Mouse (Mus musculus) liver (tissue): ENCODE measurements around the gene Bub1b.
"Not testable (repeated sequence)": the region's sequence is repeated elsewhere in the genome, so short reads cannot be mapped to it uniquely, and the experiment has no call there.

Source experiments
- DNase-seq: peaks from one replicate; pipeline ENCODE4 v3.0.0-alpha.2; 2020; ENCODE audit warnings: mixed read lengths

Bub1b gene

DNA sequence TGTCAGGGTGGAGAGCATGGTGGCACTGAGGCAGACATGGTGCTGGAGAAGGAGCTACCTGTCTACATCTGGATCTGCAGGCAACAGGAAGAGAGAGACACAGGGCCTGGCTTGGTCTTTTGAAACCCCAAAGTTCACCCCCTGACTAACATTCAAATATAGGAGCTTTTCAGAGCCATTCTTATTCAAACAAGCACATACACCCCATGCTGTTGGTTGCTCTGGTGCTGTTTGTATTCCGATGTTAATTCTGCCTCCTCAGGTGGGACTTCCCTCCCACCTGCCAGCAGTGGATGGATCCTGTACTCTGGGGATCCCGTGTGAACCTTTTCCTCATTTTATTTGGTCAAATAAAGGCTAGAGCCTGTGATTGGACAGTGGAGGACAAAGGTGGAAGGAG, 22.1 kb downstream of the Bub1b start:
- no peak for DNase-seq

DNA sequence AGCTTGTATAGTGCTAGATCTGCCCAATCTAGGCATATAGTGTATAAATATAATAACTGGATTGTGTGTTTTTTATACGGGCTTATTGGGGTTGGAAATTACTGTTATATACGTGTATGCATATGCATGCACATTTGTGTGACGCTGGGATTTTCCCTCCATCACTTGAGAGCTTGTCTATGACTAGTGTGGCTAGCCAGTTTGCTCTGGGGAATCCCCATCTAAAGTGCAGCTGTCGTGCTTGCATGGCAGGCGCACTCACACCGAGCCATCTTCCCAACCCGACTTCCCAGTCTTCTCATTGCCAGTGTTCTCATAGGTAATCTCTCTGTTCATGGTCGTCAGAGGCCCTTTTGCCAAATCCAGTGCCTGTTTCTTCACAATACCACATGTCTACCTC, 22.6 kb downstream of the Bub1b start:
- no peak for DNase-seq

- DNase-seq = no peak
Observed at GRCm38 (mm10) chr2:118629276-118629675, 31.3 kb downstream of the Bub1b start.

GRCm38 (mm10) chr2:118633441-118633840, 35.4 kb downstream of the Bub1b start:
- DNase-seq = no peak

DNA sequence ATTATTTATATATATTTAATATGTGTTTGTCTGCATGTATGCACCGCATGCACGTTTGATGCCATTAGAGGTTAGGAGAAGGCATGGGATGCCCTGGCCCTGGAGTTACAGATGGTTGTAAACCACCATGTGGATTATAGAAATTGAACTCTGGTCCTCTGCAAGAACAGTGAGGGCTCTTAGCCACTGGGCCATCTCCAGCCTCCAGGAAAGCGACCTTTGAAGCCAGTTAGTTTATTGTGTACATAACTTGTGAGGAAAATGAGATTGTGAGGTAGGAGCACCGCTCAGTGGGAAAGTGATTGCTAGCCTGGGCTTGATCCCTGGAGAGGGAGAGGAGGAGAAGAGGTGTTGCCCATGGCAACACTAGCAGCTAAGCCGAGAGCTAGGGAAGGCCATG, 39.2 kb downstream of the Bub1b start:
- DNase-seq = no peak

DNA sequence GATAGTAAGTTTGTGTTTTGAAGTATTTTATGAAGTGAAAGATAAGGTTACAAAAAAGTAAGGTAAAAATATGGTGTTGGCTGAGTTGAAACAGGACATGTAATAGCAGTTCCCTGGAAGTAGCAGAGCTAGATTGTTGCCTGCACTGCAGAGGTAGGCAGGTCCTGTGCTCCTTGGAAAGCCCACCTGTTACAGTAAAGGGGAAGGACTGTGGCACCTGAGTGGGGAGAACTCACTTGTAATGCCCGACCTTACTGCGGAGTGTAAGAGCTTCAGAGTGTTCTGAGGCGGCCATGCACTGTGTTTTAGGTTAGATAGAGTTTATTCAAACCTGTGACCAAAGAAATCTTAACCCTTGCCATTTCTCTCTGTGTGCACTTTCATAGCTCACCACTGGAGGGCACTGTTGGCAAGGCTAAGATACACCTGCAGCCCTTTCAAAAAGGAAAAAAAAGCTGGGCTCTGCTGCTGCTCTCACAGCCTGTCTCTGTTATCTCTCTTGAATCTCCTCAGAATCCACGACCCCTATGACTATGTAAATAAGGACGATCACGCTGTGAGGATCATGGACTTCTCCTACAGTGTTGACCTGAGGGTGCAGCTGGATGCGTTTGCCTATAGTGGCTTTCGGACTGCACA, 40.0 kb downstream of the Bub1b start:
- DNase-seq = peak; percentile 76

- no peak for DNase-seq
Observed at GRCm38 (mm10) chr2:118638686-118639085, 40.7 kb downstream of the Bub1b start.

- DNase-seq = no peak
Observed at GRCm38 (mm10) chr2:118641147-118641546, 43.1 kb downstream of the Bub1b start.

GRCm38 (mm10) chr2:118642431-118642830, 44.4 kb downstream of the Bub1b start:
- no peak for DNase-seq

- no peak for DNase-seq
Observed at GRCm38 (mm10) chr2:118642942-118643341, 44.9 kb downstream of the Bub1b start.

DNA sequence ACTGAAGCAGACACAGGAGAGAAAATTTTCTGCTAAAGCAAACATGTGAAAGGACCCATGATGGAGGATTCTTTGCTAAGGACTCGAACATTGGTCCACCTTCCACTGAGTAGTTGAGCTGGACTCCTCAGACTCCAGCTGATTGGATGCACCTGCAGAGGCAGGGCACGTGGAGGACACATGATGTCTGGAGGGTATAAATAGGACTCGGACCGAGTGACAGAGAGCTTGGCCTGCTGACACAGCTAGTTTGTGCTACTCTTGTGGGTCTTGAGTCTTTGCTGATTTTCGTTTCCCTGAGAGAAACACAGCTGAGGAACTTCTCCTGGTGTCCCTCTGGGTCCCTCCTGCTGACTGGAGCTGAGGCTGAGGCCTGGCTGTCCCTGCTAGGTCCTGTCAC, 48.7 kb downstream of the Bub1b start:
- no peak for DNase-seq

- DNase-seq = not testable (repeated sequence)
Observed at GRCm38 (mm10) chr2:118650697-118651096, 52.7 kb downstream of the Bub1b start.

DNA sequence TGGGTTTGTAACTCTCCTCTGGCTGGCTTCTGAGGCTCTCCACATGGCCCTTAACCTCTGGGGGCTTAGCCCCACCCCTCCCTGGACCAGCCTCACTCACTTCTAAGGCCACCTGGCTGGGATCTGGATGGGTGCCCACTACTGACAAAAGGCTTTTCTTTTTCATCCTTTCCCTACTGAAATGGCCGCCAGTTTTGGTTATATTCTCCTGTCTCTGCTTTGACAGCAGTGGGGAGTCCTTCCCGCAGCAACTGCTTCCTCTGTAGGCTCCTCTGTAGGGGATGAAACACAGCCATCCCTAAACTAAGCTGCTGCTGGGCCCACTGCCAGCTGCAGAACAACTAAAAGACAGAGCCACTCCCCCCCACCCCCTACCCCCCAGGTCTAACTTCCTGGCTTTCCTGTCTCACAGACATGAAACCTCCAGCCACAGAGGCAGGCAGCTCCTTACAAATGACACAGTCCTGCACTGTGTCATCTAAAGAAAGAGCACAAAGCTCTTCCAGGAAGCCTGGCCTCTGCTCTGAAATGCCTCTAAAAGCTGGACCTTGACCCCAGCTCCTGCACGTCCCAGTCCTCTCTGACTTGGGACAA, 58.8 kb downstream of the Bub1b start:
- peak; percentile 32 for DNase-seq

GRCm38 (mm10) chr2:118658457-118658856, 60.4 kb downstream of the Bub1b start:
- peak; percentile 95 for DNase-seq

DNA sequence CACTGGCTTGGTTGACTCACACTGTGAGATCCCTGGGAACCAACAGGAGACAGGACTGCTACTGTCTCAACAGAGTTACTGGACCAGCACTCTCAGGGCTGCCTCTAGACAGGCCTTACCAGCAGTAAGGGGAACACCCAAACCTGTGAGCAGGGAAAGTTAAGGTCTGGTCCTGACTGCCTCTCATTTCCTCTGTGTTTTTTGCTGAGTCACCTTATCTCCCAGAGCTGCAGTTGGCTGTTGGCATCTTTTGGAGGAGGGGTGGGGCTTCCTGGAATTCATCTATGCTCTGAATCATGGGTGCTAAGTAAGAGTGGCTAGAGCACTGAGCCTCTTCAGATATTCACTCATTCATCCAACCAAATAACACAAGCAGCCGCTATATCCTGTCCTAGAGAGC, 61.1 kb downstream of the Bub1b start:
- peak; percentile 88 for DNase-seq

GRCm38 (mm10) chr2:118659493-118659892, 61.5 kb downstream of the Bub1b start:
- DNase-seq = peak; percentile 34

- peak; percentile 82 for DNase-seq
Observed at GRCm38 (mm10) chr2:118659998-118660452, 62.0 kb downstream of the Bub1b start.

GRCm38 (mm10) chr2:118661891-118662290, 63.9 kb downstream of the Bub1b start:
- peak; percentile 45 for DNase-seq

DNA sequence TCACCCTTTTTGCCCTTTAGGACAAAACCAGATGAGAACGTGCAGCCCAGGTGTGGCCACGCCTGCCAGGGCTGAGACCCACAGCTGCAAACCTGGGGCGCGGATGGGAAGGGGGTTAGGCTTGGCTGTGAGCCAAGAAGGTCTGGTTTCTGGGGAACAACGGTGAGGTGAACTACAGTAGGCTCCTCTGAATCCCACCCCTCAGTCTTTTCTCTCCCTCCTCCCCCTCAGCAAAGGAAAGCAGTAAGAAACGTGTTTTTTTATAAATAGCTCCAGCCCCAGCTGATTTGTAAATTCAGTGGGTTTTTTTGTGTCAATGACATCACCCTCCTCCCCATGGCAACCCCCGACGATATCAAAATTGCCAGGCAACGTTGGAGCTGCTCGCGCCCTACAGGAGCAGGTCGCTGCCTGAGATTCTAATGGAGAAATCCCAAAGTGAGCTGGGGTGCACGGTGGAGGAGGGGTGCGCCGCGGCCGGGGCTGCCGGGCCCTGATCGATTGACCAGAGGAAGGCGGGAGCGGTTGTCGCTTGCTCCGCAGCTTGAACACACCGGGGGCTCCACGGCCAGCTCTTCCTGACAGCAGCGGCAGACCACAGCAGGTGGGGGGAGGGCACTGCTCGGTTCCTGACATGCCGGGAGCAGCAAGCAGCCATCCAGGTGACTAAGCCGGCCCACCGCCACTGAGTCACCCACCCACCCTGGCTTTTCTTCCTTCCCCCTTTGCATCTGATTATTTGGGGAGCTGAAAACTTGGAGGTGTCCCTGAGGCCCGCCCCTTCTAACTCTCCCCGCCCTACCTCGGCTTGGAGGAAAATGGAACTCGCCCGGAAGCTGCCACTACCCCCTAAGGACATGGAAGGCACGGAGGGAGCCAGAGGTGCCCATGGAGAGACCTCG, 65.1 kb downstream of the Bub1b start, which contains the start of gene Pak6:
Pak6 (plus strand) TSS at position 402 of the 902 bp plus-strand sequence.
- peak; percentile 68 for DNase-seq

- peak; percentile 69 for DNase-seq
Observed at GRCm38 (mm10) chr2:118663804-118664766, 66.1 kb downstream of the Bub1b start.

DNA sequence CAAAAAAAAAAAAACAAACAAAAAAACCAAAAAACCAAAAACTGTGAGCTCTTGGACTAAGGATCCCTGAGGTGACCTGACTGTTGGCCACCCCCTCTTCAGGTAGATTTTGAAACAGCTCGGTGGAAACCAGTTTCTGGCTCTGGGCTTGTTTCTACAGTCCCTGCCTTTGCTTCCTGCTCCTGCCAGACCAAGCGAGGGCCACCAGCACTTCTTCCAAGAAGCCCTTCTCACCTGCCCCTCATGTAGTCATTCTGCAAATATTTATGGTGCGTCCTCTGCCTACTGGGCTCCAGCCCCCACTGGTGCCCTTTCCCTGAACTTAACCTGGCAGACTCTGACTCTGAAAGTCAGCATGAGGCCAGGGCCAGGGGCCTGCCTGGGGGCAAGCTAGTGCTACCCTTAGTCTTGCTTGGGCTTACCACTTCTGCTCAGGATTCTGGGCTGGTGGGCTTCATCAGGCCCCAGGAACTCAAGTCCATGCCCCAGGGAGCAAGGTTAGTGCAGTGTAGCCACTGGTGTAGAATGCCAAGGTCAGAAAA, 67.0 kb downstream of the Bub1b start:
- DNase-seq = no peak

DNA sequence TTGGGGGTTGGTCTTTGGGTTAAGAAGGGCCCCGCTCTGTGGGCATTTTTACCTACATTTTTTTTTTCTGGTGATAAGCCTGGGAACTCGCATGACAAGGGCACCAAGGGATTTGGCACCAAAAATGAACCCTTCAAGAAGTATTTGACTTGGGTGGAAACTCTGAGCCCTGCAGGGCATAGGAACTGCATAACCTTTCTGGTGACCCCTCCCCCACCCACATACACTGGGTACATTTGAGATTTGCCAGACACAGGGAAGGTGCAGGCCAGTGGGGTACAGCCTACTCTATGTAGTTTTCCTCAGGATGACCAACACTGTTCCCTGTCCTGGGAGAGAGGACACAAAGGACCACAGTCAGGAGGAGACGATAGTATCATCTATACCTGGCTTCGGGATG, 67.6 kb downstream of the Bub1b start:
- DNase-seq = no peak
